Mouse (Mus musculus) lung, postnatal 0 days (tissue): Measurements from ENCODE around the gene Pard3.

Experiments used
- CTCF ChIP-seq: IDR thresholded peaks from 2 replicates; pipeline ENCODE4 v1.5.1; 2016; ENCODE audit warnings: antibody characterized with exemption, mild to moderate bottlenecking
- EP300 ChIP-seq: IDR thresholded peaks from 2 replicates; pipeline ENCODE4 v1.6.1; 2016; ENCODE audit warnings: antibody characterized with exemption, mild to moderate bottlenecking, control low read depth

DNA sequence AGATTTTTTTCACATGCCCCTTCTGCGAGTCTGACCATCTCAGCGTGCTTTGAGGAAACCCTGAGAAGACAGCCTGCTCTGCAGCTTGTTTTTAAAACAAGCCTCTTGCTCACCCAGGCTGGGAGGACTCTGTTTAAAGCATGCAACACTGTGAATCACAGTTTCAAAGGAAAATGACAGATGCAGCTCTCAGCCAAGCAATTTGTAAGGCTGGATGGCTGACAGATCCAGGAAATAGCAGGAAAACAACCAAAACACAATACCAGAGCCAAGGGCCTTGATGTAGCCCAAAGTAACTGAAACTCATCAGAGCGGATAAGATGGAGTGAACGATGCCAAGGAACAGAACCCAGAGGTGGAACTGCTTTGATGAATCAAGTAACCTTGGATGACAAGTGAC lies 24.8 kb upstream of the Pard3 start:
- no peak for TF ChIP-seq EP300
- TF ChIP-seq CTCF: no peak
